In genomic region chr3:95739353-95740104, GRCm38 (mm10) we compare ENCODE assay signal across 8 mouse cellular contexts. TPM values are rescaled to one million over a fixed set of nuclear protein-coding genes. Genes with fewer than 3 reads are reported as not detected.
DNase-seq lines count a peak whose midpoint lies in the region; ATAC-seq and TF ChIP-seq lines count a peak whose summit lies in the region.

Ecm1 (minus strand) TSS chr3:95739569.

- no peaks in the 10 kb centered on the region for H3K9me3 ChIP-seq in embryonic facial prominence, embryonic 10.5 days
- no peaks in the 10 kb centered on the region for H3K9me3 ChIP-seq in heart, embryonic 16.5 days (replicated peaks; ENCODE audit: control insufficient read depth, low read length)

- peak; percentile 95; the same call in 1 of the 2 replicates for TF ChIP-seq POLR2A in lung, adult 2 months (IDR thresholded peaks at IDR 0.05; ENCODE audit: borderline replicate concordance, extremely low read depth, low read depth, low read length)

- TF ChIP-seq CTCF in lung, adult 2 months (IDR thresholded peaks at IDR 0.05; ENCODE audit: insufficient read depth, low read length), result no peak

- H3K4me3 ChIP-seq in embryonic facial prominence, embryonic 10.5 days, result no peak within 1 kb of the TSS
- H3K4me3 ChIP-seq in heart, embryonic 16.5 days (ENCODE audit: low read length), result peak within 1 kb of the TSS; percentile 30
- peak within 1 kb of the TSS; percentile 56 for H3K4me3 ChIP-seq in lung, adult 2 months (replicated peaks; ENCODE audit: extremely low read depth, low read depth, low read length)

- ATAC-seq in heart, embryonic 16.5 days (replicated peaks; ENCODE audit: extremely low read depth, insufficient read depth, low FRiP score), result peak; percentile 63

- H3K36me3 ChIP-seq in embryonic facial prominence, embryonic 10.5 days (replicated peaks), result peaks cover 100% of the 10 kb centered on the region
- H3K36me3 ChIP-seq in heart, embryonic 16.5 days (ENCODE audit: control insufficient read depth, insufficient read depth), result peaks cover 19% of the 10 kb centered on the region

- DNase-seq in spleen, postnatal 36 days (ENCODE audit: low spot score in 2 of 2), result peak; percentile 13 to 18
- DNase-seq in spleen, adult 12 weeks (ENCODE audit: low spot score), result no peak
- no peak for DNase-seq in embryonic facial prominence, embryonic 10.5 days (ENCODE audit: low spot score)
- DNase-seq in kidney, postnatal 10 days, result peak; percentile 74
- peak; percentile 46 for DNase-seq in lung, adult 2 months
- DNase-seq in right cerebral cortex, postnatal 36 days (ENCODE audit: low spot score in 2 of 2), result peak; percentile 36 to 39
- no peak for DNase-seq in cerebellum, postnatal 14 days

- peaks cover 31% of the 10 kb centered on the region for H3K4me1 ChIP-seq in embryonic facial prominence, embryonic 10.5 days
- peaks cover 40% of the 10 kb centered on the region for H3K4me1 ChIP-seq in heart, embryonic 16.5 days (ENCODE audit: control insufficient read depth, insufficient read depth, low read length)
- H3K4me1 ChIP-seq in lung, adult 2 months (ENCODE audit: control insufficient read depth, insufficient read depth, low read length), result peaks cover 18% of the 10 kb centered on the region

- H3K4me2 ChIP-seq in heart, embryonic 16.5 days (ENCODE audit: low read depth, low read length), result peak within 1 kb of the TSS; percentile 56

- peak within 1 kb of the TSS; percentile 49; the same call in 1 of the 2 replicates for H3K27ac ChIP-seq in embryonic facial prominence, embryonic 10.5 days (replicated peaks)
- peak within 1 kb of the TSS; percentile 93 for H3K27ac ChIP-seq in heart, embryonic 16.5 days (ENCODE audit: low read length)

- H3K27me3 ChIP-seq in embryonic facial prominence, embryonic 10.5 days (replicated peaks; ENCODE audit: low read depth, poor library complexity, severe bottlenecking), result no peaks in the 10 kb centered on the region
- no peaks in the 10 kb centered on the region for H3K27me3 ChIP-seq in heart, embryonic 16.5 days (ENCODE audit: control insufficient read depth, insufficient read depth, low read length)

- WGBS in embryonic facial prominence, embryonic 10.5 days, result 81% methylated on average over 7 of the region's 7 CpGs
- WGBS in heart, embryonic 16.5 days, result 32% methylated on average over 7 of the region's 7 CpGs
- 50% methylated on average over 7 of the region's 7 CpGs for WGBS in lung, adult 2 months

- H3K9ac ChIP-seq in heart, embryonic 16.5 days (ENCODE audit: low read length), result peak within 1 kb of the TSS; percentile 57

RNA-seq across cellular contexts. Expression of gene Ecm1, which starts in this region (rescaled TPM):
- polyA plus RNA-seq in embryonic facial prominence, embryonic 10.5 days (2016; fragmentation: Nextera tagmentation; extraction: Ambion mirVana), result 9.7 and 10.9 TPM in 2 replicates
- polyA plus RNA-seq in heart, embryonic 16.5 days (2015; fragmentation: Nextera tagmentation; extraction: Ambion mirVana), result 44.1 and 49.2 TPM in 2 replicates
- polyA plus RNA-seq in lung, adult 2 months (2012; rRNA removed), result 465 and 807 TPM in 2 replicates

Comparison
In these comparisons a context has a peak if more than half of its experiments do, and no peak if none do; other contexts are left out.
1. DNase-seq: peak in spleen, postnatal 36 days (2 of 2), kidney, postnatal 10 days (single experiment), lung, adult 2 months (single experiment) and right cerebral cortex, postnatal 36 days (2 of 2); none in spleen, adult 12 weeks (single experiment), embryonic facial prominence, embryonic 10.5 days (single experiment) and cerebellum, postnatal 14 days (0 of 2).